8 mouse cellular contexts compared by ENCODE assay signal in genomic region chr1:171111020-171111780, GRCm38 (mm10). TPM values are rescaled to one million over a fixed set of nuclear protein-coding genes. Genes with fewer than 3 reads are reported as not detected.
DNase-seq lines count a peak whose midpoint lies in the region; ATAC-seq and TF ChIP-seq lines count a peak whose summit lies in the region.

No protein-coding gene starts in this region.

- peak overlapping the region; percentile 75 for H3K27ac ChIP-seq in hindbrain, embryonic 12.5 days
- H3K27ac ChIP-seq in lung, postnatal 0 days (ENCODE audit: low read length): peak overlapping the region; percentile 83

- WGBS in hindbrain, embryonic 12.5 days: under 1% methylated on average over 38 of the region's 38 CpGs
- under 1% methylated on average over 38 of the region's 38 CpGs for WGBS in lung, postnatal 0 days

- H3K4me2 ChIP-seq in hindbrain, embryonic 12.5 days (replicated peaks): peak overlapping the region; percentile 59
- peak overlapping the region; percentile 57 for H3K4me2 ChIP-seq in lung, postnatal 0 days (replicated peaks; ENCODE audit: low read depth, low read length)

- peak; percentile 93 for ATAC-seq in hindbrain, embryonic 12.5 days (ENCODE audit: low FRiP score)
- ATAC-seq in lung, postnatal 0 days: peak; percentile 84

- DNase-seq in NIH3T3 (ENCODE audit: low read depth): peak; percentile 97
- peak; percentile 97 for DNase-seq in cerebellum, postnatal 10 days
- DNase-seq in frontal cortex, postnatal 10 days (ENCODE audit: low spot score in 2 of 2): peak; percentile 87 to 93
- DNase-seq in layer of hippocampus, postnatal 10 days (ENCODE audit: low spot score in 2 of 2): peak; percentile 95 to 97
- peak; percentile 95 for DNase-seq in lung, postnatal 0 days (ENCODE audit: low spot score)
- peak; percentile 87 for DNase-seq in ovary, postnatal 10 days (ENCODE audit: low spot score)
- DNase-seq in thymus, postnatal 0 days (ENCODE audit: low spot score): peak; percentile 98

- no peaks in the 10 kb centered on the region for H3K27me3 ChIP-seq in hindbrain, embryonic 12.5 days
- H3K27me3 ChIP-seq in lung, postnatal 0 days (replicated peaks; ENCODE audit: insufficient read depth, low read length): no peaks in the 10 kb centered on the region

- H3K36me3 ChIP-seq in hindbrain, embryonic 12.5 days: no peaks in the 10 kb centered on the region
- no peaks in the 10 kb centered on the region for H3K36me3 ChIP-seq in lung, postnatal 0 days (ENCODE audit: insufficient read depth, low read length)

- TF ChIP-seq CTCF in lung, postnatal 0 days (IDR thresholded peaks at IDR 0.05): peak; percentile 94

- no peaks in the 10 kb centered on the region for H3K9me3 ChIP-seq in hindbrain, embryonic 12.5 days (replicated peaks)
- H3K9me3 ChIP-seq in lung, postnatal 0 days (ENCODE audit: low read length): no peaks in the 10 kb centered on the region

- peak overlapping the region; percentile 52 for H3K9ac ChIP-seq in hindbrain, embryonic 12.5 days
- H3K9ac ChIP-seq in lung, postnatal 0 days (replicated peaks; ENCODE audit: low read depth): peak overlapping the region; percentile 53

- H3K4me1 ChIP-seq in hindbrain, embryonic 12.5 days: peaks cover 8% of the 10 kb centered on the region; the same call in 1 of the 2 replicates
- H3K4me1 ChIP-seq in lung, postnatal 0 days (ENCODE audit: insufficient read depth, low read depth, low read length): no peaks in the 10 kb centered on the region

- H3K4me3 ChIP-seq in hindbrain, embryonic 12.5 days: peak overlapping the region; percentile 46
- peak overlapping the region; percentile 52 for H3K4me3 ChIP-seq in lung, postnatal 0 days (ENCODE audit: low read depth, low read length)

- TF ChIP-seq EP300 in lung, postnatal 0 days (IDR thresholded peaks at IDR 0.05): peak; percentile 47

RNA-seq across cellular contexts. Expression of gene Cfap126, which starts 2.5 kb away (rescaled TPM):
- polyA plus RNA-seq in hindbrain, embryonic 12.5 days (2016; fragmentation: Nextera tagmentation; extraction: Ambion mirVana): 9.8 and 14.1 TPM in 2 replicates
- total RNA-seq in layer of hippocampus, postnatal 10 days (2021): 1 to 10 TPM; 3.1 to 3.3 TPM
- polyA plus RNA-seq in lung, postnatal 0 days (2015; fragmentation: Nextera tagmentation; extraction: Ambion mirVana): 32.2 and 33.2 TPM in 2 replicates
- 2.3 and 2.7 TPM in 2 replicates for polyA plus RNA-seq in thymus, postnatal 0 days (2015; fragmentation: Nextera tagmentation; extraction: Ambion mirVana)

RNA-seq across cellular contexts. Expression of gene Sdhc, which starts 39.2 kb away (rescaled TPM):
- polyA plus RNA-seq in hindbrain, embryonic 12.5 days (2016; fragmentation: Nextera tagmentation; extraction: Ambion mirVana): 214 and 218 TPM in 2 replicates
- 100 to 1,000 TPM; 223 to 233 TPM for total RNA-seq in layer of hippocampus, postnatal 10 days (2021)
- polyA plus RNA-seq in lung, postnatal 0 days (2015; fragmentation: Nextera tagmentation; extraction: Ambion mirVana): 145 and 157 TPM in 2 replicates
- polyA plus RNA-seq in thymus, postnatal 0 days (2015; fragmentation: Nextera tagmentation; extraction: Ambion mirVana): 158 and 201 TPM in 2 replicates

RNA-seq across cellular contexts. Expression of gene Mpz, which starts 39.3 kb away (rescaled TPM):
- polyA plus RNA-seq in hindbrain, embryonic 12.5 days (2016; fragmentation: Nextera tagmentation; extraction: Ambion mirVana): 2.4 and 4.2 TPM in 2 replicates
- not detected for total RNA-seq in layer of hippocampus, postnatal 10 days (2021)
- polyA plus RNA-seq in lung, postnatal 0 days (2015; fragmentation: Nextera tagmentation; extraction: Ambion mirVana): 0.62 and 0.73 TPM in 2 replicates
- 0.18 and 0.37 TPM in 2 replicates for polyA plus RNA-seq in thymus, postnatal 0 days (2015; fragmentation: Nextera tagmentation; extraction: Ambion mirVana)

RNA-seq across cellular contexts. Expression of gene Fcgr3, which starts 46.5 kb away (rescaled TPM):
- polyA plus RNA-seq in hindbrain, embryonic 12.5 days (2016; fragmentation: Nextera tagmentation; extraction: Ambion mirVana): 7.2 and 9.1 TPM in 2 replicates
- total RNA-seq in layer of hippocampus, postnatal 10 days (2021): 10 to 100 TPM; 10.5 to 12.7 TPM
- polyA plus RNA-seq in lung, postnatal 0 days (2015; fragmentation: Nextera tagmentation; extraction: Ambion mirVana): 29.3 and 37.4 TPM in 2 replicates
- polyA plus RNA-seq in thymus, postnatal 0 days (2015; fragmentation: Nextera tagmentation; extraction: Ambion mirVana): 18.0 and 21.4 TPM in 2 replicates

Comparison
In these comparisons a context has a peak if more than half of its experiments do, and no peak if none do; other contexts are left out.
1. Peak in every context shown above with its lines: DNase-seq, ATAC-seq, H3K4me3 ChIP-seq and H3K27ac ChIP-seq.